Comparison of ENCODE assay signal across 7 mouse cellular contexts in genomic region chr11:33013229-33014185, GRCm38 (mm10).
DNase-seq lines count a peak whose midpoint lies in the region; ATAC-seq and TF ChIP-seq lines count a peak whose summit lies in the region.

No protein-coding gene starts in this region.

- 80% methylated on average over 17 of the region's 17 CpGs for WGBS in heart, postnatal 0 days

- no peaks in the 10 kb centered on the region for H3K27me3 ChIP-seq in heart, postnatal 0 days (ENCODE audit: control insufficient read depth, insufficient read depth, low read length)

- no peak overlapping the region for H3K9ac ChIP-seq in heart, postnatal 0 days (replicated peaks; ENCODE audit: low read depth, low read length)

- peak; percentile 26 to 27 for DNase-seq in kidney, postnatal 4 days
- no peak for DNase-seq in kidney, adult 9 months
- peak; percentile 88 for DNase-seq in gastrocnemius, adult 18-20 months (ENCODE audit: low spot score)
- no peak for DNase-seq in heart, postnatal 0 days (ENCODE audit: low spot score)
- DNase-seq in skeletal muscle tissue, adult 2 months (ENCODE audit: low read depth, low spot score), result peak; percentile 85
- no peak for DNase-seq in embryo, embryonic 11 days
- no peak for DNase-seq in right cerebral cortex, postnatal 36 days (ENCODE audit: low spot score in 2 of 2)

- H3K4me2 ChIP-seq in heart, postnatal 0 days (ENCODE audit: low read depth, low read length), result no peak overlapping the region

- no peaks in the 10 kb centered on the region for H3K36me3 ChIP-seq in heart, postnatal 0 days (replicated peaks; ENCODE audit: control insufficient read depth, insufficient read depth, low read length)

- H3K27ac ChIP-seq in heart, postnatal 0 days (ENCODE audit: low read depth), result peak overlapping the region; percentile 59; the same call in 1 of the 2 replicates

- no peak overlapping the region for H3K4me3 ChIP-seq in heart, postnatal 0 days (ENCODE audit: low read depth, low read length)

- no peak for TF ChIP-seq CTCF in heart, postnatal 0 days (IDR thresholded peaks at IDR 0.05; ENCODE audit: low read depth)

- no peaks in the 10 kb centered on the region for H3K9me3 ChIP-seq in heart, postnatal 0 days (replicated peaks; ENCODE audit: control insufficient read depth, low read length)

- TF ChIP-seq EP300 in heart, postnatal 0 days (IDR thresholded peaks at IDR 0.05; ENCODE audit: low read depth), result no peak

- H3K4me1 ChIP-seq in heart, postnatal 0 days (ENCODE audit: control insufficient read depth, insufficient read depth), result 0 out of 2 replicates have a peak, but pooled peaks cover 10% of the 10 kb centered on the region

- no peak for ATAC-seq in heart, postnatal 0 days (ENCODE audit: insufficient read depth, low read depth)

Comparison
In these comparisons a context has a peak if more than half of its experiments do, and no peak if none do; other contexts are left out.
1. DNase-seq: peak in kidney, postnatal 4 days (2 of 2), gastrocnemius, adult 18-20 months (single experiment) and skeletal muscle tissue, adult 2 months (single experiment); none in kidney, adult 9 months (single experiment), heart, postnatal 0 days (single experiment), embryo, embryonic 11 days (single experiment) and right cerebral cortex, postnatal 36 days (0 of 2).